Mouse (Mus musculus) stomach, postnatal 0 days (tissue): ENCODE measurements around the gene Magi1.

Experiments
- CTCF ChIP-seq: IDR thresholded peaks from 2 replicates; pipeline ENCODE4 v1.5.1; 2016; ENCODE audit warnings: antibody characterized with exemption, low read depth, mild to moderate bottlenecking, moderate library complexity
- EP300 ChIP-seq: optimal IDR thresholded peaks from 2 replicates; pipeline ENCODE3; 2016; ENCODE audit warnings: antibody characterized with exemption

- TF ChIP-seq CTCF (no peak), EP300 (no peak)
Measured at GRCm38 (mm10) chr6:93659534-93659933, 624.2 kb downstream of the Magi1 start.
